Mouse (Mus musculus) megakaryocyte, embryonic 14.5 days (primary cell): ENCODE data around the gene Sart1. TPM values are rescaled to one million over a fixed set of nuclear protein-coding genes. Genes with fewer than 3 reads are reported as not detected.

Source experiments
- H3K27me3 ChIP-seq: replicated peaks from 2 replicates; pipeline ENCODE3; 2012; ENCODE audit warnings: inconsistent platforms
- H3K36me3 ChIP-seq: replicated peaks from 2 replicates; pipeline ENCODE3; 2012; ENCODE audit warnings: low read length, inconsistent platforms, mixed read lengths
- H3K4me1 ChIP-seq: 2 replicates; pipeline ENCODE4 v1.6.1; 2012; ENCODE audit warnings: inconsistent platforms
- H3K4me3 ChIP-seq: replicated peaks from 2 replicates; pipeline ENCODE3; 2012; ENCODE audit warnings: moderate library complexity, mild to moderate bottlenecking, inconsistent platforms
- H3K9me3 ChIP-seq: 2 replicates; pipeline ENCODE4 v1.6.1; 2012; ENCODE audit warnings: inconsistent platforms
- FLI1 ChIP-seq: IDR thresholded peaks from 2 replicates; pipeline ENCODE4 v1.6.1; 2012; ENCODE audit warnings: low read length, inconsistent platforms, mixed read lengths
- GATA1 ChIP-seq: IDR thresholded peaks from 3 replicates; pipeline ENCODE4 v1.6.1; 2012; ENCODE audit warnings: mixed read lengths, low read length, inconsistent platforms, borderline replicate concordance
- polyA plus RNA-seq: library from polyadenylated mRNA; stranded (reverse); fragments of >175 nt; gene quantifications from 2 replicates; pipeline ENCODE4 v1.2.3, GENCODE M21; 2012; ENCODE audit warnings: low replicate concordance; ENCODE audit not compliant: insufficient read depth

Gene Sart1
- polyA plus RNA-seq, 1 experiment = 152 TPM

DNA sequence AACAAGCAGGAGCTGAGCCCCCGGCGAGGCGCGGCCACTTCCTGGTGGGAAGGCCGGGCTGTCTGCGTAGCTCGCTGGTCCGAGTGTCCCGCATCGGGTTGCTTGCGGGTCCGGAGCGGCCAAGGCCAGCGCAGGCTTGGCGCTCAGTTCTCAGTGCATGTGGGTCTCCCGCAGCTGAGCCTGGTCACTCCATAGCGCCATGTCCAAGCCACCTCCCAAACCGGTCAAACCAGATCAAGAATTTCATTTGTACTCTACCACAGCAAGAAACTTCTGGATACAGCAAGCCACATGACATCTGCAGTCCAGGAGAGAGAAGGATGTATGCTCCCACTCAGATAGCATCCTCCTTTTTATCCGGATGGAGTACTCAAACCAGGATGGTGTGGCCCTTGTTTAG lies 60.5 kb downstream of the Sart1 start:
- H3K4me3 ChIP-seq = no peak overlapping the region
- H3K27me3 ChIP-seq = peaks cover 9% of the 10 kb centered on the region
- H3K9me3 ChIP-seq = no peaks in the 10 kb centered on the region
- no peaks in the 10 kb centered on the region for H3K36me3 ChIP-seq
- no peak for TF ChIP-seq FLI1
- TF ChIP-seq GATA1 = no peak
- peaks cover 9% of the 10 kb centered on the region for H3K4me1 ChIP-seq

Other genes with a start within 250 kb of the Sart1 start
- gene Pacs1, start 115.6 kb downstream of the Sart1 start, polyA plus RNA-seq = 40.2 and 130 TPM in 2 replicates
- gene Sf3b2, start 93.2 kb downstream of the Sart1 start, polyA plus RNA-seq = 158 and 268 TPM in 2 replicates
- gene Gal3st3, start 90.4 kb downstream of the Sart1 start, polyA plus RNA-seq = not detected in 2 replicates
- not detected in 2 replicates for gene Catsper1, start 53.0 kb downstream of the Sart1 start, polyA plus RNA-seq
- 0.54 and 9.2 TPM in 2 replicates for gene Cst6, start 39.1 kb downstream of the Sart1 start, polyA plus RNA-seq
- gene Eif1ad, start 22.0 kb downstream of the Sart1 start, polyA plus RNA-seq = 4.8 and 48.1 TPM in 2 replicates
- gene Banf1, start 21.5 kb downstream of the Sart1 start, polyA plus RNA-seq = 21.6 and 178 TPM in 2 replicates
- gene Tsga10ip, start 13.8 kb upstream of the Sart1 start, polyA plus RNA-seq = 2.6 TPM in 1 of 2 replicates, not detected in the other
- 369 and 449 TPM in 2 replicates for gene Drap1, start 36.3 kb upstream of the Sart1 start, polyA plus RNA-seq
- 100 and 136 TPM in 2 replicates for gene AI837181, start 36.4 kb upstream of the Sart1 start, polyA plus RNA-seq
- 4.3 TPM in 1 of 2 replicates, not detected in the other for gene Fosl1, start 58.8 kb upstream of the Sart1 start, polyA plus RNA-seq
- 4.9 and 12.3 TPM in 2 replicates for gene Ccdc85b, start 69.2 kb upstream of the Sart1 start, polyA plus RNA-seq
- gene Fibp, start 71.9 kb upstream of the Sart1 start, polyA plus RNA-seq = 25.9 and 134 TPM in 2 replicates
- not detected in 2 replicates for gene Ctsw, start 79.8 kb upstream of the Sart1 start, polyA plus RNA-seq
- gene Efemp2, start 85.3 kb upstream of the Sart1 start, polyA plus RNA-seq = 2.0 TPM in 1 of 2 replicates, not detected in the other
- gene Mus81, start 99.7 kb upstream of the Sart1 start, polyA plus RNA-seq = 40.1 and 41.1 TPM in 2 replicates
- gene Cfl1, start 101.8 kb upstream of the Sart1 start, polyA plus RNA-seq = 2,588 and 4,768 TPM in 2 replicates
- not detected in 2 replicates for gene 1700020D05Rik, start 115.1 kb upstream of the Sart1 start, polyA plus RNA-seq
- 3.6 and 4.0 TPM in 2 replicates for gene Snx32, start 121.8 kb upstream of the Sart1 start, polyA plus RNA-seq
- not detected in 2 replicates for gene Ovol1, start 171.9 kb upstream of the Sart1 start, polyA plus RNA-seq
- 23.7 and 35.2 TPM in 2 replicates for gene Ap5b1, start 179.3 kb upstream of the Sart1 start, polyA plus RNA-seq
- gene Rnaseh2c, start 213.2 kb upstream of the Sart1 start, polyA plus RNA-seq = 356 and 520 TPM in 2 replicates
- gene Kat5, start 221.5 kb upstream of the Sart1 start, polyA plus RNA-seq = 26.7 and 57.5 TPM in 2 replicates
- 105 and 119 TPM in 2 replicates for gene Rela, start 248.8 kb upstream of the Sart1 start, polyA plus RNA-seq